Mouse (Mus musculus) ES-E14 (cell line): ENCODE data around the gene Usp48.

ENCODE experiments used
- CHD2 ChIP-seq: IDR thresholded peaks from 2 replicates; pipeline ENCODE4 v1.6.1; 2014; ENCODE audit warnings: mild to moderate bottlenecking, low read depth, low read length, inconsistent platforms
- MAFK ChIP-seq: IDR thresholded peaks from 2 replicates; pipeline ENCODE4 v1.6.1; 2014; ENCODE audit warnings: mild to moderate bottlenecking, low read depth, low read length, inconsistent platforms; ENCODE audit not compliant: insufficient read depth
- ZC3H11A ChIP-seq: IDR thresholded peaks from 2 replicates; pipeline ENCODE4 v1.6.1; 2012; ENCODE audit warnings: low read depth, mild to moderate bottlenecking, inconsistent platforms, low read length, borderline replicate concordance
- ZNF384 ChIP-seq: IDR thresholded peaks from 2 replicates; pipeline ENCODE4 v1.6.1; 2012; ENCODE audit warnings: low read depth, low read length, inconsistent platforms

DNA sequence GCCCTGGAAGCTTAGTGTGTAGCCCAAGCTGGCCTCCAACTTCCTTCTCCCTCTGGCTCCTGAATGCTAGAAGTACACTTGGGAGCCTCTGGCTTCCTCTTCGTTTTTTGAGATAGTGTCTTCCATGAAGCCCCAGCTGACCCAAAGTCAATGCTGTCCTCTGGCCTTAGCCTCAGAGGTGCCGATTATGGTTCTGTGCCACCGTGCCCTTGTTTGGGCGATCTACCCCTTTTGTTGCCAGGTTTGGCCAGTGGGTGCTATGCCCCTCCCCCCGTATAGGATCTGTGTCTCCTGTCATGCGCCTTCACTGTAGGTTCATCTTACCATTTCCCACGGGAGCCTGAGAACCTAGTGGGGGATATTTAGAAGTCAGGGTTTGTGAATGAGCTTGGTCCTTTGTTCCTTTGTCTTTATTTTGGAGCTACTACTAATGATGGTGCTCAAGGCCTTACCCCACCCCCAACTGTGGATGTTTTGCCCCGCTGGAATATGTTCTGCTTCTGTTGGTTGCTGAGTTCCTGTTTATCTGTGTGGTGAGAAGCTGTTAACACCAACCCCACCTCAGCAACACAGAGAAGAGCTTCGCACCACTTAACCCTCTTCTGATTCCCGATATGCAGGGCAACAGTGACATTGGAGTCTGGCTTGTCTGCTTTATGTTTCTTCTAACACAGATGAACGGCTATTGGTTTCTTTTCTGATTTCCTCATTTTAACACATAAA lies 10.1 kb downstream of the Usp48 start:
- TF ChIP-seq MAFK (no peak), ZC3H11A (no peak), CHD2 (no peak), ZNF384 (no peak)
